Mouse (Mus musculus) erythroblast, embryonic 14.5 days (primary cell): ENCODE results near the gene Hspb8. TPM values are rescaled to one million over a fixed set of nuclear protein-coding genes. Genes with fewer than 3 reads are reported as not detected.

Experiments used
- H3K27me3 ChIP-seq: 2 replicates; pipeline ENCODE4 v1.6.1; 2012; ENCODE audit warnings: inconsistent platforms; ENCODE audit not compliant: control insufficient read depth
- H3K36me3 ChIP-seq: 2 replicates; pipeline ENCODE4 v1.6.1; 2012; ENCODE audit warnings: mild to moderate bottlenecking, inconsistent platforms; ENCODE audit not compliant: control insufficient read depth
- H3K4me1 ChIP-seq: 2 replicates; pipeline ENCODE4 v1.6.1; 2012; ENCODE audit warnings: inconsistent platforms; ENCODE audit not compliant: control insufficient read depth
- H3K4me3 ChIP-seq: replicated peaks from 2 replicates; pipeline ENCODE3; 2012; ENCODE audit warnings: moderate library complexity, mild to moderate bottlenecking, inconsistent platforms
- H3K9me3 ChIP-seq: 2 replicates; pipeline ENCODE4 v1.6.1; 2012; ENCODE audit warnings: low read length, inconsistent platforms, mixed read lengths; ENCODE audit not compliant: control insufficient read depth
- GATA1 ChIP-seq: IDR thresholded peaks from 2 replicates; pipeline ENCODE4 v1.6.1; 2012; ENCODE audit warnings: low read length, inconsistent platforms, mixed read lengths
- TAL1 ChIP-seq: IDR thresholded peaks from 3 replicates; pipeline ENCODE4 v1.6.1; 2012; ENCODE audit warnings: low read length, inconsistent platforms, mixed read lengths
- polyA plus RNA-seq: library from polyadenylated mRNA; stranded (reverse); fragments of >175 nt; gene quantifications from 2 replicates; pipeline ENCODE4 v1.2.3, GENCODE M21; 2012

Hspb8 gene
- polyA plus RNA-seq, 1 experiment = not detected

DNA sequence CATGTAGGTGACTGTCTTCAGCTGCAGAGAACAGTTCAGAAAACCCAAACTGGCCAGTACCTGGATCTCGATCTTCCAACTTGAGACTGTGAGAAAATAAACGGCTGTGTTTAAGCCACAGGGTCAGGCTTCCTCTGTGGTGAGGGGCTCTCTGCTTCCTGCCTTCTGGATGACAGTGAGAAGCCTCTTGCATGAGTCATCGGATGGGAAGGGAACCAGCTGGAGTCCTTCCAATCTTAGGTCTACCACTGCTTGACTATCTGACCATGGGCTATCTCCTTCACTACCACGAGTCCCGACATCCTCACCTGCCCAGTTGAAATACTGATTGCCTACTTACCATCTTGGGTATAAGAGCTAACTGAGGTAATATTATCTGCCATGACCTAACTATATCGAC is 40.9 kb downstream of the Hspb8 start:
- Histone ChIP-seq H3K27me3 (no peaks in the 10 kb centered on the region), H3K4me3 (no peak overlapping the region), H3K36me3 (no peaks in the 10 kb centered on the region), H3K9me3 (peaks cover 6% of the 10 kb centered on the region), H3K4me1 (no peaks in the 10 kb centered on the region)
- TF ChIP-seq GATA1 (no peak), TAL1 (no peak)

DNA sequence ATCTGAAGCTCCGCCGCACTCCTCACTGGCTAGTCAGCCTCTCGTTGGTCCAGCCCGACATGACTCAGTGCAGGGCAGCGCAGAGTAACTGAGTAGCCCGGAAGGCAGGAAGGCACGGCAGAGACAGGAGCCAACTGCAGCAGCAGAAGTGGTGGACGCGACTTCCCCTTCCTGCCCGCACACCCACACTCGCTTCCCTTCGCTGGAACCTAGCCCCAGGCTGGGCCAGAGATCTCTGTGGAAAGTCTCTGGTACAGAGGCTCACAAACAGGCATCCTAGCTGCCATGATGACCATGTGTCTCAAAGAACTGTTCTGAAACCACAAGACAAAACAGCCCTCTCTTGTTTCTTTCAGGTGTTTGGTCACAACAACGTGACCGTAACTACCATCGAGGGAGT is 41.4 kb downstream of the Hspb8 start:
- peaks cover 6% of the 10 kb centered on the region for H3K9me3 ChIP-seq
- no peaks in the 10 kb centered on the region for H3K27me3 ChIP-seq
- TF ChIP-seq TAL1 (no peak), GATA1 (no peak)
- no peaks in the 10 kb centered on the region for H3K4me1 ChIP-seq
- no peaks in the 10 kb centered on the region for H3K36me3 ChIP-seq
- H3K4me3 ChIP-seq = no peak overlapping the region

GRCm38 (mm10) chr5:116380384-116380783 is 42.3 kb downstream of the Hspb8 start:
- Histone ChIP-seq H3K36me3 (no peaks in the 10 kb centered on the region), H3K4me1 (no peaks in the 10 kb centered on the region), H3K9me3 (peaks cover 6% of the 10 kb centered on the region), H3K4me3 (no peak overlapping the region), H3K27me3 (no peaks in the 10 kb centered on the region)
- no peak for TF ChIP-seq GATA1
- no peak for TF ChIP-seq TAL1

- Histone ChIP-seq H3K36me3 (no peaks in the 10 kb centered on the region), H3K4me3 (no peak overlapping the region), H3K4me1 (no peaks in the 10 kb centered on the region), H3K9me3 (peaks cover 6% of the 10 kb centered on the region), H3K27me3 (no peaks in the 10 kb centered on the region)
- TF ChIP-seq GATA1 = no peak
- TF ChIP-seq TAL1 = no peak
These were observed 43.8 kb downstream of the Hspb8 start for GRCm38 (mm10) chr5:116378872-116379271.

DNA sequence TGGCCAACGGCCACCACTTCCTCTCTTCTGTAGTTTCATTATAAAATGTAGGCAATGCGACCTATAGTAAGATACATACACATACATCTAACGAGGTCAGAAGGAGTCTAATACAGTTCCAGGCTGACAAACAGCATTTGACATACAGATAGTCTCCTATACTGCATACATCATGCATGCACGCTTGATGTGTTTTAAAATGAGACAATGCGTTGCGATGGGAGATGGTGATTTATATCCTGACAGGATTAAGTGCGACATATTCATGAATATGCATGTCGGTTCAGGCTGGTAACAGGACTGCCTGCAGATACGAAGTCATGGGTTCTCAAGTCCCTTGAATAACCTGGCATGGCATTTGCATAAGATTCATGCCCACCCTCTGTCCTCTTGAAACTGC is 54.7 kb downstream of the Hspb8 start:
- H3K27me3 ChIP-seq = no peaks in the 10 kb centered on the region
- no peak overlapping the region for H3K4me3 ChIP-seq
- no peaks in the 10 kb centered on the region for H3K4me1 ChIP-seq
- H3K36me3 ChIP-seq = no peaks in the 10 kb centered on the region
- H3K9me3 ChIP-seq = peaks cover 33% of the 10 kb centered on the region
- TF ChIP-seq TAL1 (no peak), GATA1 (no peak)

DNA sequence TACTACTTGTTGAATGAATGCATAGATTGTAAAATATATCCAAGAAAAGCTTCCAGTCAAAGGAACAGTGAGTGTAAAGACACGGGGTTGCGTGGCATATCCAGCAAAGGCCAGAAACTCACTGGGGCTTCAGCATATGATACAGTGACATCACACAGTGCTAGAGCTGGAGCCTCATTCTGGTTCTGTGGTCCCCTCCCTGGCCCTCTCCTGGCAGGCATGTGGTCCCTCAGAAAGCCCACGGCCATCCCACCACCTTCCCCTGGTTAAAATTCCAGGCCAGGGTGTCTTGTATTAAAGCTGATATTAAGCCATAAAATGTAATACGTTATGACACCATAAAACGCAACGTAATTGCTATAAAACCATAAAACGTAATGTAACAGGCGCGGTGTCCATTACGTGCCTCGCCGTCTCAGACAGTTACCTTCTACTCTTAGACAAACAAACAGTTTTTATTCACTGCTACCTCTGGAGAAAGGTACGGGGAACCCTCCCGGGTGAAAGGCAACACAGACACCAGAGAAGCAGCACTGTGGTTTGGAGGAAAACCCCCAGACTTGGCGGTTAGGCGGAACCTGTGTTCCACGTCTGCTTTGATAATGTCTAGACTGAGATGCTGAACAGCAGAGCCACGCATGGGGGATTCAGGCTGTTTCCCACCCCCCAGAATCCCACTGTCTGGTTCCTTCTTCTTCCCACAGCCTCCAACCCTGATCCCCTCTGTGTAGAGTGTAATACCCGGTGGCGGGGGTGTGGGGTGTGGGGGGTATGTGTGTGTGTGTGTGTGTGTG is 55.6 kb downstream of the Hspb8 start:
- Histone ChIP-seq H3K36me3 (no peaks in the 10 kb centered on the region), H3K4me3 (no peak overlapping the region), H3K9me3 (peaks cover 33% of the 10 kb centered on the region), H3K27me3 (no peaks in the 10 kb centered on the region), H3K4me1 (no peaks in the 10 kb centered on the region)
- TF ChIP-seq GATA1 = no peak
- TF ChIP-seq TAL1 = no peak

- no peaks in the 10 kb centered on the region for H3K36me3 ChIP-seq
- no peaks in the 10 kb centered on the region for H3K27me3 ChIP-seq
- H3K9me3 ChIP-seq = peaks cover 25% of the 10 kb centered on the region
- no peak overlapping the region for H3K4me3 ChIP-seq
- TF ChIP-seq TAL1 = no peak
- TF ChIP-seq GATA1 = no peak
- H3K4me1 ChIP-seq = no peaks in the 10 kb centered on the region
These were observed 61.3 kb downstream of the Hspb8 start for GRCm38 (mm10) chr5:116361342-116361741.

DNA sequence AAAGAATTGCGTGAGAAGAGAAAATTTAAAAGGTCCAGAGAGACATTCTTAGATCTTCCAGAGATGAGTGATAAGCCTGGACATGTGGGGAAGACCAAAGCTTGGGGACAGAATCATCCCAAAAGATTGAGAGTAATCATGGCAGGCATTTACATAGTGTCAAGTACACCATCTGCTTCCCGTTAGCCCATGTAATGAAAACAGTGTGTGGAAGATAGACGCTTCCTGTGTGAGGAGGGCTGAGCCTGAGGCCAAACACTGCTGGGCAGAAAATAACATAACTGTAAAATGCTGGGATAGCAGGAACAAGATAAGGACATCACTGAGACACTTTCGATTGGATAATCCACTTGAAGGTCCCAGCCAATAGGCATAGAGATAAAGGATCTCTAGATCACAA is 61.9 kb downstream of the Hspb8 start:
- H3K4me3 ChIP-seq = no peak overlapping the region
- no peaks in the 10 kb centered on the region for H3K27me3 ChIP-seq
- H3K4me1 ChIP-seq = no peaks in the 10 kb centered on the region
- no peaks in the 10 kb centered on the region for H3K36me3 ChIP-seq
- no peak for TF ChIP-seq GATA1
- peaks cover 24% of the 10 kb centered on the region for H3K9me3 ChIP-seq

Other genes starting within 250 kb of the Hspb8 start
- gene Ccdc60, start 133.9 kb downstream of the Hspb8 start, polyA plus RNA-seq = not detected in 2 replicates
- gene Srrm4, start 169.0 kb upstream of the Hspb8 start, polyA plus RNA-seq = 0.01 TPM in 1 of 2 replicates, not detected in the other